Mouse (Mus musculus): ENCODE measurements at regions not wholly inside any gene's neighbourhood (a gene's known extent, or its start where the extent isn't known, plus 50 kb on each side); places are given as distances from the start of the nearest gene placed in this dataset.

GRCm38 (mm10) chr6:101603083-101603482, 225.4 kb upstream of the Pdzrn3 start:
- DNase-seq: no peak
- intact Hi-C loops (cut with DNase I): no loop called here

- DNase-seq: no peak
- intact Hi-C loops (cut with DNase I): no loop called here
Measured at GRCm38 (mm10) chr6:101596995-101597394, 219.3 kb upstream of the Pdzrn3 start.

GRCm38 (mm10) chr6:101593782-101594641, 216.3 kb upstream of the Pdzrn3 start:
- intact Hi-C loops (cut with DNase I): no loop called here
- DNase-seq: peak; percentile 3

- no peak for DNase-seq
- intact Hi-C loops (cut with DNase I): no loop called here
Measured at GRCm38 (mm10) chr6:101585871-101586270, 208.2 kb upstream of the Pdzrn3 start.

- no peak for DNase-seq
- intact Hi-C loops (cut with DNase I): no loop called here
Measured at GRCm38 (mm10) chr6:101580824-101581223, 203.1 kb upstream of the Pdzrn3 start.

GRCm38 (mm10) chr6:101556096-101556495, 178.4 kb upstream of the Pdzrn3 start:
- intact Hi-C loops (cut with DNase I): no loop called here
- DNase-seq: no peak

GRCm38 (mm10) chr6:101554965-101555604, 177.4 kb upstream of the Pdzrn3 start:
- DNase-seq: no peak
- intact Hi-C loops (cut with DNase I): no loop called here

GRCm38 (mm10) chr6:101550501-101551268, 173.0 kb upstream of the Pdzrn3 start:
- intact Hi-C loops (cut with DNase I): no loop called here
- DNase-seq: peak; percentile 65

- intact Hi-C loops (cut with DNase I): loop anchor here (10.0 kb wide), 2 partner anchors 163 to 653 kb away; partner anchors contain the start of gene Pdzrn3
- DNase-seq: no peak
Measured at GRCm38 (mm10) chr6:101537581-101537980, 159.9 kb upstream of the Pdzrn3 start.

GRCm38 (mm10) chr6:101534214-101535052, 156.7 kb upstream of the Pdzrn3 start:
- DNase-seq: peak; percentile 27
- intact Hi-C loops (cut with DNase I): loop anchor here (5.0 to 10.0 kb wide), 3 partner anchors 160 to 650 kb away; partner anchors contain the start of gene Pdzrn3

- no peak for DNase-seq
- intact Hi-C loops (cut with DNase I): loop anchor here (5.0 to 10.0 kb wide), 3 partner anchors 158 to 648 kb away; partner anchors contain the start of gene Pdzrn3
Measured at GRCm38 (mm10) chr6:101532436-101532835, 154.7 kb upstream of the Pdzrn3 start.

- intact Hi-C loops (cut with DNase I): loop anchor here (5.0 to 10.0 kb wide), 3 partner anchors 157 to 647 kb away; partner anchors contain the start of gene Pdzrn3
- no peak for DNase-seq
Measured at GRCm38 (mm10) chr6:101531914-101532313, 154.2 kb upstream of the Pdzrn3 start.

GRCm38 (mm10) chr6:101525129-101525528, 147.4 kb upstream of the Pdzrn3 start:
- intact Hi-C loops (cut with DNase I): no loop called here

GRCm38 (mm10) chr6:101521316-101521715, 143.6 kb upstream of the Pdzrn3 start:
- DNase-seq: no peak
- intact Hi-C loops (cut with DNase I): no loop called here

More at GRCm38 (mm10) chr6:101525129-101525528, 147.4 kb upstream of the Pdzrn3 start:
- DNase-seq: peak; percentile 30

- intact Hi-C loops (cut with DNase I): no loop called here
- no peak for DNase-seq
Measured at GRCm38 (mm10) chr6:101520755-101521154, 143.1 kb upstream of the Pdzrn3 start.

GRCm38 (mm10) chr6:101518904-101519701, 141.4 kb upstream of the Pdzrn3 start:
- intact Hi-C loops (cut with DNase I): no loop called here
- no peak for DNase-seq

- intact Hi-C loops (cut with DNase I): no loop called here
- DNase-seq: no peak
Measured at GRCm38 (mm10) chr6:101517584-101517983, 139.9 kb upstream of the Pdzrn3 start.

- DNase-seq: no peak
- intact Hi-C loops (cut with DNase I): no loop called here
Measured at GRCm38 (mm10) chr6:101513696-101514095, 136.0 kb upstream of the Pdzrn3 start.

- DNase-seq: no peak
- intact Hi-C loops (cut with DNase I): no loop called here
Measured at GRCm38 (mm10) chr6:101502149-101502548, 124.5 kb upstream of the Pdzrn3 start.

All from left cerebral cortex, postnatal 4 days (tissue).